Mouse (Mus musculus) ES-E14 (cell line): ENCODE results near the gene Gpr161.

ENCODE experiments used
- CHD2 ChIP-seq: IDR thresholded peaks from 2 replicates; pipeline ENCODE4 v1.6.1; 2014; ENCODE audit warnings: mild to moderate bottlenecking, low read depth, low read length, inconsistent platforms
- HCFC1 ChIP-seq: IDR thresholded peaks from 2 replicates; pipeline ENCODE4 v1.6.1; 2012; ENCODE audit warnings: low read length, inconsistent platforms, borderline replicate concordance; ENCODE audit not compliant: insufficient read depth
- MAFK ChIP-seq: IDR thresholded peaks from 2 replicates; pipeline ENCODE4 v1.6.1; 2014; ENCODE audit warnings: mild to moderate bottlenecking, low read depth, low read length, inconsistent platforms; ENCODE audit not compliant: insufficient read depth
- ZC3H11A ChIP-seq: IDR thresholded peaks from 2 replicates; pipeline ENCODE4 v1.6.1; 2012; ENCODE audit warnings: low read depth, mild to moderate bottlenecking, inconsistent platforms, low read length, borderline replicate concordance
- ZNF384 ChIP-seq: IDR thresholded peaks from 2 replicates; pipeline ENCODE4 v1.6.1; 2012; ENCODE audit warnings: low read depth, low read length, inconsistent platforms

DNA sequence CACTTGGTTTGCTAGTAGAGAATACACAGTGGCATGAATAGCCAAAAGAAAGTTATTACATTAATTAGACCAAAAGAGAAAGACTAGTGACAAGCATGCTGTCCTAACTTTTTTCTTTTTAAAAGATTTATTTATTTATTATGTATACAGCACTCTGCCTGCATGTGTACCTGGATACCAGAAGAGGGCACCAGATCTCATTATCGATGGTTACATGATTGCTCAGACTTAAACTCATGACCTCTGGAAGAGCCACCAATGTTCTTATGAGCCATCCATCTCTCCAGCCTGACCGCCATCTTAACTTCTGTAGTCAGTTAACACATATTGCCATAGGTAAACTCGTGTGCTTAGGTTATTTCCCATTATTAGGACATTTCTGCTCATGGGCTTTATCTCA, 69.5 kb downstream of the Gpr161 start:
- TF ChIP-seq ZC3H11A (no peak), HCFC1 (no peak), ZNF384 (no peak), CHD2 (no peak), MAFK (no peak)
